Mouse (Mus musculus): ENCODE measurements around the gene Mob3c. TPM values are rescaled to one million over a fixed set of nuclear protein-coding genes. Genes with fewer than 3 reads are reported as not detected.

Mob3c gene
- total RNA-seq, 2 experiments from 2014 or later: 1.4 to 6.7 TPM

DNA sequence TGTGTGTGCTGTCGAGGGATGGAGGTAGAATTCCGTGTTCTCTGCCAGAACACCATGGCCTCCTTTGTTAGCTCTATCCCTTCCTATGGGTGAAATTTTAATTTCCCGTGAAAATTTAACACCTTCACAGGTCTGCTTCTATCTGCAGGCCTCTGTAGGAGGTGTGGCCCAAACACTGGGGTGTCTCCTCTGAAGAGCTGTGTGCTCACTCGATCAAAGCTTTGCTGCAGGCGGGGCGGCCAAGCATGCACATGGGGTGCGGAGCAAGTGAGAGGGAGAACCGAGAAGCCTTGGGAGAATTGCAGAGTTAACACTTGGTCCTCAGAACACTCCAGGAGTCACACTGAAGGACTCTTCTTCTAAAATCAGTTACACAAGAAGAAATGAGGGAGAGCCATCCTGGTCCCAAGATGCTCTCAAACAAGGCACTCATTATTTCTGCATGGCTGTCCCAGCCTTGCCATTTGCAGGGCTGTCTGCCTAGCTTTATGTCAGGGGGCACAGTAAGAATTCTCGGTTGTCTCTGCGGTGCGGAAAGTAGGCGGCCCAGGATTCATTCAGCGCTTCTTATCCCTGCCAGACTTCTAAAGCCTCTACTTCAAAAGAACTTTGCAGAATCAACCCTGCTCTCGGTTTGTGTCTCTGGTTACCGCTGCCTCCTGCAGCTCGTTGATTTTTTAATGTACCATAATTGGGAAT, 41.8 kb downstream of the Mob3c start:
- ATAC-seq (replicated peaks; ENCODE audit: low FRiP score, poor library complexity, severe bottlenecking): no peak

- ATAC-seq (replicated peaks; ENCODE audit: low FRiP score, poor library complexity, severe bottlenecking): no peak
Observed at GRCm38 (mm10) chr4:115873231-115873630, 45.3 kb downstream of the Mob3c start.

DNA sequence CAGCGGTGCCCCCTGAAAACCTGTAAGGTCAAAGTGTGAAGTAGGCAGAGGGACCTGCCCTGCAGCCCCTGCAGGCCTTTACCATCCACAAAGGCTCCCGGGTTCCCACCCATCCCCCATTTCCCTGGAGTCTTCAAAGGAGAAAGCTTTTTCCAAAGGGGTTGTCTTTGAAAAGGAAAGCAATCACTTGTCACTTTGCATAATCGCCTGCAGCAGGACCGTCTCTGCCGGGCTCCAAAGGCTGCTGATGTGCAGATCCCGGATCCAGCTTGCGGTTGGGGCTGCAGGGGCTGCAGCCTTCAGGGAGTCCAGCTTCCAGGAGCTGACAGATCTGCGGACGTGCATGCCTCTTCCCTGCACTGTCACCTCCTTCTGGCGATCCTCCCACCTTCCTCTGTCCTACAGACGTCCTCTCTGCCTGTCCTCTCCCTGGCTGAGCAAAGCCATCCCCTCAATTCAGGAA, 50.4 kb downstream of the Mob3c start:
- ATAC-seq (replicated peaks; ENCODE audit: low FRiP score, poor library complexity, severe bottlenecking): no peak

DNA sequence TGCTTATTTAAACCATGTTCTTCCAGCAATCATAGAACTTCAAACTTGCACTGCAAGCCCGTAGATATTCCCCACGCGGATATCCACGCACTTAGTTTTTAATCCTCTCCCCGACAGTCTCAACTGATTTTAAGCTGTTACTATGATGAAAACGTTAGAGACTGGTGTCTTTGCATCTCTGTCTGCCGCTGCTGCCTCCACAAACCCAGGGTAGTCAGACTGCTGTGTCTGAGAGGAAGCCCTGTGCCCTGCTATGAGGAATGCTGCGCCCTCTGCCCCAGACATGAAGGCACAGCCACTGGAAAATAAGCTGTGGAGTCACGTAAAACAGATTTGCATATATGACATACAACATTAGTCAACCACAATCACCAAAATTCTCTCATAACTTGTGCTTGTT, 50.9 kb downstream of the Mob3c start:
- no peak for ATAC-seq (replicated peaks; ENCODE audit: low FRiP score, poor library complexity, severe bottlenecking)

GRCm38 (mm10) chr4:115881183-115881582, 53.3 kb downstream of the Mob3c start:
- ATAC-seq (replicated peaks; ENCODE audit: low FRiP score, poor library complexity, severe bottlenecking): no peak

DNA sequence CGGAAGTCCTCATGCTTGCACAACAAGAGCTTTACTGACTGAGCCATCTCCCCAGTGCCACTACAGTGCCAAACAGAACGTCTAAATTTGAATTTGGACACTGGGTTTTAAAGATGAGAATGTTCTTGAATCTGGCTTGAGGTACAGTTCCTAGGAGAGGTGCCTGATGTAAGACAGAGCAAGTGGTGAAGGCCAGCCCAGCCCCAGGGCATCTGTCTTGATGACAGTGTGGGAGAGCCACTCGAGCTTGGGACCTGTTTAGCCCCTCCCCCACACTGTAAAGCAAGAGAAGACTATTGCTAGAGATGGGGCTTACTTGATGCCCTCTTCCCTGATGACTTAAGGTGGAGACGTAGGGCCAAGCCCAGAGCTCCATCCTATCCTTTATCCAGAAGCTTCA, 54.3 kb downstream of the Mob3c start:
- ATAC-seq (replicated peaks; ENCODE audit: low FRiP score, poor library complexity, severe bottlenecking): no peak

GRCm38 (mm10) chr4:115884022-115884421, 56.1 kb downstream of the Mob3c start, which contains the start of gene Kncn:
Kncn (plus strand) TSS chr4:115884400.
- no peak for ATAC-seq (replicated peaks; ENCODE audit: low FRiP score, poor library complexity, severe bottlenecking)

Other genes starting within 250 kb of the Mob3c start
- not detected in 2 replicates for gene Cyp4a32, start 227.1 kb upstream of the Mob3c start, total RNA-seq (2015; ENCODE audit: low replicate concordance)
- not detected in 2 replicates for gene Cyp4a32, start 227.1 kb upstream of the Mob3c start, total RNA-seq (2017; ENCODE audit: low replicate concordance)
- not detected in 2 replicates for gene Cyp4b1, start 180.4 kb upstream of the Mob3c start, total RNA-seq (2015; ENCODE audit: low replicate concordance)
- gene Cyp4b1, start 180.4 kb upstream of the Mob3c start, total RNA-seq (2017; ENCODE audit: low replicate concordance): not detected in 2 replicates
- gene Efcab14, start 90.3 kb upstream of the Mob3c start, total RNA-seq (2015; ENCODE audit: low replicate concordance): 48.6 and 49.7 TPM in 2 replicates
- 30.9 and 37.1 TPM in 2 replicates for gene Efcab14, start 90.3 kb upstream of the Mob3c start, total RNA-seq (2017; ENCODE audit: low replicate concordance)
- not detected in 2 replicates for gene Tex38, start 47.1 kb upstream of the Mob3c start, total RNA-seq (2015; ENCODE audit: low replicate concordance)
- gene Tex38, start 47.1 kb upstream of the Mob3c start, total RNA-seq (2017; ENCODE audit: low replicate concordance): not detected in 2 replicates
- gene Atpaf1, start 43.3 kb upstream of the Mob3c start, total RNA-seq (2015; ENCODE audit: low replicate concordance): 4.2 and 5.8 TPM in 2 replicates
- gene Atpaf1, start 43.3 kb upstream of the Mob3c start, total RNA-seq (2017; ENCODE audit: low replicate concordance): 8.1 and 14.3 TPM in 2 replicates
- 82.9 and 104 TPM in 2 replicates for gene Mknk1, start 11.1 kb downstream of the Mob3c start, total RNA-seq (2015; ENCODE audit: low replicate concordance)
- gene Mknk1, start 11.1 kb downstream of the Mob3c start, total RNA-seq (2017; ENCODE audit: low replicate concordance): 116 and 146 TPM in 2 replicates
- gene Kncn, start 56.3 kb downstream of the Mob3c start, total RNA-seq (2015; ENCODE audit: low replicate concordance): not detected in 2 replicates
- gene Kncn, start 56.3 kb downstream of the Mob3c start, total RNA-seq (2017; ENCODE audit: low replicate concordance): not detected in 2 replicates
- gene 6430628N08Rik, start 62.6 kb downstream of the Mob3c start, total RNA-seq (2015; ENCODE audit: low replicate concordance): not detected in 2 replicates
- gene 6430628N08Rik, start 62.6 kb downstream of the Mob3c start, total RNA-seq (2017; ENCODE audit: low replicate concordance): not detected in 2 replicates
- not detected in 2 replicates for gene Dmbx1, start 111.8 kb downstream of the Mob3c start, total RNA-seq (2015; ENCODE audit: low replicate concordance)
- gene Dmbx1, start 111.8 kb downstream of the Mob3c start, total RNA-seq (2017; ENCODE audit: low replicate concordance): not detected in 2 replicates
- gene Faah, start 189.8 kb downstream of the Mob3c start, total RNA-seq (2015; ENCODE audit: low replicate concordance): 0.84 TPM in 1 of 2 replicates, not detected in the other
- gene Faah, start 189.8 kb downstream of the Mob3c start, total RNA-seq (2017; ENCODE audit: low replicate concordance): 0.64 TPM in 1 of 2 replicates, not detected in the other
- 0.84 and 3.6 TPM in 2 replicates for gene Nsun4, start 225.8 kb downstream of the Mob3c start, total RNA-seq (2015; ENCODE audit: low replicate concordance)
- gene Nsun4, start 225.8 kb downstream of the Mob3c start, total RNA-seq (2017; ENCODE audit: low replicate concordance): 1.4 and 2.1 TPM in 2 replicates
- 302 and 380 TPM in 2 replicates for gene Uqcrh, start 247.0 kb downstream of the Mob3c start, total RNA-seq (2015; ENCODE audit: low replicate concordance)
- gene Uqcrh, start 247.0 kb downstream of the Mob3c start, total RNA-seq (2017; ENCODE audit: low replicate concordance): 113 and 237 TPM in 2 replicates
- gene Lrrc41, start 247.2 kb downstream of the Mob3c start, total RNA-seq (2015; ENCODE audit: low replicate concordance): 8.3 and 9.2 TPM in 2 replicates
- 5.4 and 11.9 TPM in 2 replicates for gene Lrrc41, start 247.2 kb downstream of the Mob3c start, total RNA-seq (2017; ENCODE audit: low replicate concordance)

Data from erythroid progenitor cell, adult 5-6 weeks (primary cell).